Mouse (Mus musculus) layer of hippocampus, postnatal 25 days (tissue): ENCODE results near the gene Plppr3. TPM values are rescaled to one million over a fixed set of nuclear protein-coding genes. Genes with fewer than 3 reads are reported as not detected.

Source experiments
- DNase-seq, 2 experiments: peaks; one replicate each; pipeline ENCODE4 v3.0.0; 2022; ENCODE audit warnings: mixed read lengths in 2 of 2, low spot score in 1 of 2; ENCODE audit errors: extremely low spot score in 1 of 2
- total RNA-seq, 2 experiments: library from RNA; stranded (reverse); gene quantifications; 2 replicates each; pipeline ENCODE4 v1.2.3; 2021

The Plppr3 gene
- total RNA-seq, 2 experiments from 2014 or later: 32.4 to 34.4 TPM

DNA sequence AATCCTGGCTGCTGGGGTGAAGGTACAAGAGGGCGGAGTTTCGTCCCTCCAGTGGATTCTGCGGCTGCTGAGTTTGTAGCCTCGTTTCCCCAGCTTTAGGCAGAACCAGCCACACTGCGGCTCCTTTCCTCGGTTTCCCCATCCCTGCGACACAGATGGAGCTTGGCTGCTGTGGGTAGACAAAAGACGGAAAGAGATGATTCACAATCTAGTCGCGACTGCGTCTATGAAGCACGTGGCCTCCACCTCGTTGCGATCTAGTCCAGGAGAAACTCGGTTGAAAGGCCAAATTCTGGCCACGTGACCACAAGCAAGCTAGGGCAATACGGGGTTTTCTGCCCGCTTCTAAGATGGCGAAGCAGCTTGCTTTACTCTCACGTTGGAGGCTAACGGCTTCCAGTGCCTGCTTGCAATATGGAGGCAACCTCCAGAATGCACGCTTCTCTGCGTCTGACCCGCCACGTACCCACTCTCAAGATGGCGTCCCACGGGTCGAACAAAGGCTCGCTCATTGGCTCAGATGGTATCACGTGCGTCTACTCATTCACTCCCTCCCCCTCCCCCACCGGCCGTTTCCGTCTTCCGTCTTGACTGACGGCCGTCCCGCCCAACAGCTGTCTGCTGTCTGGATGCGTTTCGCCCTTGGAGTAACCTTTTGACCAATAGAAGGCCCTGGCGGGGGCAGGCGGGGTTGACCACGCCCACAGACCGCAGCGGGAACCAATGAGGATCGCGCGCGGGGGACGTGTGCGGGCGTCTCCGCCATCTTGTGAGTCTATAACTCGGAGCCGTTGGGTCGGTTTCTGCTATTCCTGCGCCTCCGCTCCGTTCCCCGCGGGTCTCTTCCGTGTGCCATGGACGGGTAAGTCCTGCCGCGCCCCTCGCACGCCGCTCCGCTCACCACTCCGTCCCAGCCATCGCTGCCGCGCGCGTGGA is 20.3 kb downstream of the Plppr3 start, which contains the start of gene Ptbp1:
TSS of gene Ptbp1 (plus strand) at position 568 of the 936 bp plus-strand sequence.
- peak; percentile 91 to 94 for DNase-seq

DNA sequence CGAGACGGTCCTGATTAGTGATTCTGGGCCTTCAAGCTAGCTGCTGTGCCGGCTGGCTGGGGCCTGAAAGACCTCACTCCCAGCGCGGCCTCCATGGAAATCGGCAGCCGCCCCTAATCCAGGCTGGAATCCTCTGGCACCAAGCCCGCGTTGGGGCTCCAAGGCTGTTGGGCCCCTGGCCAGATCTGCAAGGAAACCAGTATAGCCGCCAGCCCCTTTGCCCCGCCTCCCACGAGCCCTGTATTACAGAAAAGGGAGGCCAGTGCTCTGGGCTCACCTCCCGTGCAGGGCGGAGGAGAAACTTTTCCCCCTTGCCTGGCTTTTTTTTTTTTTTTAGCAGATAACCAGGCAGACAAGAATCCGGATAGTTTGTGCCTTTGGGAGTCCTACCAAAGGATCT is 21.0 kb downstream of the Plppr3 start:
- peak; percentile 73 to 82 for DNase-seq

GRCm38 (mm10) chr10:79852827-79853226 is 21.6 kb downstream of the Plppr3 start:
- no peak for DNase-seq

DNA sequence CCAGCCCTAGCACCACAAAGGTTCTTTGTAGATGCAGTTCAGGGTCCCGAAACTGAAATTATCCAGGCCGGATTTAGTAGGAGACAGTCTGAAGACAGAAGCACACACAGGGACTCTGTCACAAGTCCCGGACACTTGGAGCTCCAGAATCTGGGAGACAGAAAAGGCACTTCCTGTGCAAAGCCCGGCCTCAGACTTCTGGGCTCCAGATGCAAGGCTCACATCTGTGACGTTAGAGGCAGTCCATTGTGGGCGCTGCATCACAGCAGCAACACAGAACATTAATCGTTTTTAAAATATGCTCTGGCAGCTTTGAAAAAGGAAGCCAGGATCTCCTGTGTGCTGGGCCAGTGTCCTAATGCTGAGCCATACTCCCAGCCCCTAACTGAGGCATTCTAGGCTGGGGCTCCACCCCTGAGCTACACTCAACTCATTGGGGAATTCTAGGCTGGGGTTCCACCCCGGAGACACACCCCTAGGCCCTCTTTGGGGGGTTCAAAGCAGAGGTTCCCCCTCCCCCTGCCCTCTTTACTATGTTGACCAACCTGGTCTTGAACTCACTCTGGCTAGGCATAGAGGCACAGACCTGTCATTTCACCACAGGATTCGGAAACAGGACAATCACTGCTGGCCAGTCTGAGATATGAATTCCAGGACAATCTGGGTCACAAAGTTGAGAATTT is 22.2 kb downstream of the Plppr3 start:
- no peak for DNase-seq

DNA sequence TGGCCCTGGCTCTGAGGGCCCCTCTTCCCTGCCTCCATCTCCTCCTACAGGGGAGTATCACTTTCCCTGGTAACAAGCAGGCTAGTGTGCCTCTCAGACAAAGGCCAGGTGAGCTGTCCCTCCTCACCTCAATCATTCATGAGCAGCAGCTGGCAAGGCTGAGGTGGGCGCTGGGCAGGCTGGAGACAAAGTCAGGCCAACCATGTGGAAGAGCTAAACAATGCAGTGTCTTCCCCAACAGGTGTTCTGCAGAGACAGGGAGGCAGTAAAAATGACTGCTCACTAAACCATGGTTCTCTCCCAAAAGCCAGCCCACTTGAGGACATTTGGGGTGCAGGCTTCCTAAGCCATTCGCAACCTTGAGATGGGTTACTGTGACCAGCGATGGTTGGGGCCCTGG is 22.8 kb downstream of the Plppr3 start:
- DNase-seq: no peak

DNA sequence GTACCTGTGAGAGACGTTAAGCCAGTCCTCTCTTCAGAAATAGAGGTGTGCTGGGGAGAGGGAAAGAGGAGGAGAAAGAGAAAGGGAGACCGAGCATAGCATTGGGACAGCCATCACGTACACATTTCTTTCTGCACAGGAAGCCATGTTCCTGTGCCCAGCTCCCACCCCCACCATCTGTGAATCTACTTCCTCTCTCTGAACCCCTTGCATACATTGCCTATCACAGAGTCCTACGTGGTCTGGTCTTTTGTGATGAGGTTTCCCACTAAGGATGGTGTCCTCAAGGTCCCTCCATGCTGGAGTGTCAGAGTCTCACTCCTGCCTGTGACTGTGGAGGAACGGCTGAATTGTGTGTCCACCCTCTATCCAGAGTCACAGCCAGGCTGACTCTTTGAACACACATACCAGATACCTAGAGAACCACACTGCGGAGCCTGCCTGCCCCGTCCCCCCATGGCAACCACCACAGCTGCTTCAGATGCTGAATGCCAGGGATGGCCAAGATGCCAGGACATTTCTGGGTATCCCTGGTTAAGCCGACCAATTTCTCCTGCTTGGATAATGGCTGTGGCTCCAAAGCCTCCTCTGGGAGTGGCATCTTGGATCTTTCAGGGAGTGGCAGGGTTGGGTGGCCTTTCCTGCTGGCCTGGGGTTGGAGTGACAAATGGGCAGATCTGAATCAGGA is 24.3 kb downstream of the Plppr3 start:
- DNase-seq: no peak

DNA sequence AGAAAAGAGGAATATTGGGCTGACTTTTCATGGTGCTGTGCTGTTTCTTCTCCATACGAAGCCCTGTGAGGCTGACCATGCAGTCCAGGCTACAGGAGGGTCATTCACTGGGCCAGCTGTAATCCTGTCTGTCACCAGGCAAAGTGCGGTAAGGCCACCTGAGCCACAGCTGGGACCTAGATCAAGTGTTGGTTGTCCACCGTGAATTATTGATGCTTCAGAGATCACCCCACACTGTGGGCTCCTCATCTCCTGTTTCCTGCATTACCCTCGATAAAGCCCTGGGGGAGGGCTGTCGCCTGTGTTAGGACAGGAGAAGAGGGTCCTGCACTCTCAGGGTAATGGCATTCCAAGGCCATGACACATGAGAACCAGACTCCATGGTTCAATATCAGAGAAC is 27.9 kb downstream of the Plppr3 start:
- no peak for DNase-seq

GRCm38 (mm10) chr10:79843476-79843875 is 31.0 kb downstream of the Plppr3 start:
- no peak for DNase-seq

- DNase-seq: no peak
Observed at GRCm38 (mm10) chr10:79842322-79842721, 32.1 kb downstream of the Plppr3 start.

DNA sequence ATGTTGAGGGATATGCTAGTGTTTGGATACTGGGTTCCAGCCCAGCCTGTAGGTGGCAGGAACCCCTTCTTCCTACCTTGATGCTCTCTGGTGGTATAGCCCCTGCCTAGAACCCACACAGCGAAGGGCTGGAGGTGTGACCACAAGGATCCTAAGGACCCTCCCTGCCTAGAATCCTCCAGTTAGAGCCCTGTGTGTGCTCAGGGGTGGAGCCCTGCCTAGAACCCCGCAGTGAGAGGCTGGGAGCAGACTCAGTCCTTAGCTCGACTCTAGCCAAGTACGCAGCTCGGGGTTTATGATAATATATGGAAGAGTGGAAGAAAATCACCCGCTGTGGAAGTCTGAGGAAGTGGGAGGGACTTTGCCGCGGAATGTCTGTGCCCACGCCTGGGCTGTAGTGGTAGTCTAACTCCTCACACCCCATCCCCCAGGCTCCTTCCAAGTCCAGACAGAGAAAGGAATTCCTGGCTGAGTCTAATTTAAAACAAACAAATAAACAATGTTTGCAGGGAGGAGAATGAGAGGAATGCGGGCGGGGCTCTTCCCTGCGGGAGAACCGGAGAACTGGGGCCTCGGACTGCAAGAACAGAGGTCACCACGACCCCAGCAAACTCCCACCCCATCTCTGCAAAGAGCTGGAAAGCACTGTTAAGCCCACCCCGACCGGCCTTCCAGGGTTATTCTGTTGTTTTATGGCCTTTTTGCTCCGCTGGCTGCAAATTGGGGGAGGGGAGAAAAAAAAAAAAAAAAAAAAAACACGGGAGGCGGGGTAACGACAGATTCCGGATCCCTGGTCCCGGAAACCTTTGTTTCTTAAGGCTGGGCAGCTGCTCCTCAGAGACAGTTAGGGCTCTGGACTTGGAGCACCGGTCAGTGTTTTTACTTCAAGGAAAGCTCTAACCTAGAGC is 33.5 kb downstream of the Plppr3 start:
- peak in 1 of 2 experiments; percentile 42 for DNase-seq

- DNase-seq: no peak
Observed at GRCm38 (mm10) chr10:79840091-79840490, 34.3 kb downstream of the Plppr3 start.

- no peak for DNase-seq
Observed at GRCm38 (mm10) chr10:79838151-79838550, 36.3 kb downstream of the Plppr3 start.

DNA sequence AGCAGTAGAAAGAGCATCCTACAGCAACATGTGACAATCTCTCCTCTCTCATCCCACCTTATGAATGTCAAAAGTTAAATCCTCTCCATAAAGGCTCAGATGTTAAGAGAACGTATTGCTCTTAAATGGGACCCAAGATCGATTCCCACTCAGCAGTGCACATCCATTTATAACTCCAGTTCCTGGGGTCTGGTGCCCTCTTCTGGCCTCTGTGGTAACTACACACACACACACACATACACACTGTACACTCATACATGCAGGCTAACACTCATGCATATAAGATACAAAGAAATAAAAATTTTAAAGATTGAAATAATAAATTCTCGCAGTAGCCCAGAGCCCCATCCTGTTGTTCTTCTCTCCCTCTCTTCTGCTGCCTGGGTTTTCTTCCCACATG is 37.5 kb downstream of the Plppr3 start:
- no peak for DNase-seq

DNA sequence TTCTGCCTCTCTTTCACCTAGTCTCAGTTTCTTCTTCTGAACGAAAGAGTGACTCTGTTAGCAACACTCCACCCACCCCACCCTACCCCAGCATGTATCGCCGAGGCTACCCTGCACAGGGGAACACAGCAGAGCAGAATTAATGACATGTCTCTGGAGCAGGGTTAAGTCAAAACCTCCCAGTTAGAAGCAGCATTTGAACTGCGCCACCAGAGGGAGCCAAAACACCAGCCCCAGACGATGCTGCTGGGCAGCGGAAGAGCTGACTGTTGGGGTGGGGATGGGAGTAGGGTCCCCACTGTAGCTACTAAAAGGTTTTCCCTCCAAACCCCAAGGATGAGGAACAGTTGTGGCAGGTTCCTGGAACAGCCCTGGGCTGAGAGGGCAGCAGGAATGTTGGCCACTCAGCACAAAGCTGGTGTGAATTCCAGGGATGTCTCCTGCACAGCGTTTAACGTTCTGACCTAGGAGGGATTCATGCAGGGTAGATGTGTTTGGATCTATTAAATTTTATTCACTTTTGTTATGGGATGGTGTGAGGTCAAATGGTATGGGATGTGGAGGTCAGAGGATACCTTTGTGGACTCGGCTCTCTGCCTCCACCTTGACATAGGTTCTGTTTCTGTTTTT is 39.5 kb downstream of the Plppr3 start:
- DNase-seq: peak; percentile 65 to 91

GRCm38 (mm10) chr10:79832786-79833181 is 41.6 kb downstream of the Plppr3 start:
- DNase-seq: no peak

DNA sequence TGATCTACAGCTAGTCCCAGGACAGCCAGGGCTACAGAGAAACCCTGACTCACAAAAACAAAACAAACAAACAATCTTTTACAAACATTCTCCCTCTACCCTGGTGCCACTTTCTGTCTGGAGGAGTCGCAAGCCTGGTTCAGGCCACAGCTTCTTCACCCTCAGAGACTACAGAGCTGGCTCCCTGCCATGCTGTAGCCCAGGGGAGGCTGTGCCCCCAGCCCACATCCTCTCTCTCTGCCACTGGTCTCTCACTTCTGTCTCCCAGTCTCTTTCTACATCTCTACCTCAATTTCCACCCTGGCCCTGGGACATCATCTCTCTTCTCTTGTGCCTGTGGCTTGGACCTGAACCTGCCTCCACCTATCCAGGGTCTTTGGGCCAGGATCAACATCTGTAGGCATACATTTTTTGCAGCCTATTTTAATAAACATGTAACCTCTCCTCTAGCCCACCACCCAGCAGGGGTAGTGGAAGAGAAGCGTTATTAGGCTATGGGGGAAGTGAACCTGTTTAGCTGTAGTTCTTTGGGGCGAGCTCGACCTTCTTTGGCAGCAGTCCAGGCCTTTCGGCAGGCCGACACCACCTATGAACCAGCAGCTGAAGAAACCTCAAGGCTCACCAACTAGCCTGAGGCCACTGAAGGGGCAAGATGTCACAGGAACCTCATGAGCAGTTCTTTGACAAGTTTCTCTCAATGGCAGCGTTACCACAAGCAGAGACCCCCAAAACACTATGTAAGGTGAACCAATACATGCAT is 42.2 kb downstream of the Plppr3 start:
- DNase-seq: no peak

GRCm38 (mm10) chr10:79831583-79831982 is 42.9 kb downstream of the Plppr3 start:
- no peak for DNase-seq

DNA sequence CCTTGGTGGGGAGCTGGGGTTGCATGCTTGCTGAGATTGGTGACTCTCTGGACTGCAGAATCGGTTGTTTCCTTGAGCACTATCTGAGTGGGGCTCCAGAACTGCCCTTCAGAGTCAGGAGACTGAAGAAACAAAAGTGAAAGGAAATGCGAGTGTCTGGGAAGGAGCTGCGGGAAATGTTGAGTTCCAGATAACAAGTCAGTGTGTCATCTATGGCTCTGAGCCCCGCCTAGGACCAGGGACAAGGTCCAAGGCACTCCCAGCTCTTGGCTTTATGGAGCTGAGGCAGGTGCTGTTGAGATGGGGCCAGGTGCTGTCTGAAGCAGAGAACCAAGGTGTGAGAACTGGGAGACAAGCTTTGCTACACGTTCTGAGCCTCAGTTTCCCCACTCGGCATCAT is 50.0 kb downstream of the Plppr3 start:
- no peak for DNase-seq

GRCm38 (mm10) chr10:79823011-79823410 is 51.4 kb downstream of the Plppr3 start:
- no peak for DNase-seq
